Mouse (Mus musculus) spleen, postnatal 14 days (tissue): ENCODE measurements at regions not wholly inside any gene's neighbourhood (a gene's known extent, or its start where the extent isn't known, plus 50 kb on each side); places are given as distances from the start of the nearest gene placed in this dataset.

Source experiments
- DNase-seq, 2 experiments: peaks; one replicate each; pipeline ENCODE4 v3.0.0; 2021 to 2022; ENCODE audit warnings: low spot score in 2 of 2

DNA sequence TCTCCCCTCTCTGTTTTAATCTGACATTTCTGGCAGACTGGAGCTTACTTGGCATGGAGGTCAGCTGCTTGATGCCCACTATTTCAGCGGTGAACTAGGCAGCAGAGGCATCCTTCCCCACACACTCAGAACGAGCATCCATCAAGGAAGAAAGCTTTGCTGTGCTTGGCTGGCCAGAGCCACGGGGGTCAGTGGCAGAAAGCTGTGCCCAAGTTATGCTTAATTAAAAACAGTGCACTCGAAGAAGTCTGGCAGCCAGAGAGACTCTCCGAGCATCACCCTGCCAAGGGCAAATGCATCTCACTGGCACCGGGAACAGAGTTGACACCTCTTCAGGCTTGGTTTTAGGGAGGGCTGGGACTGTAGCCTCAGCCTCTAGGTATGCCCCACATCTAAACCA is 168.3 kb downstream of the Gm45692 start:
- DNase-seq, result no peak

DNA sequence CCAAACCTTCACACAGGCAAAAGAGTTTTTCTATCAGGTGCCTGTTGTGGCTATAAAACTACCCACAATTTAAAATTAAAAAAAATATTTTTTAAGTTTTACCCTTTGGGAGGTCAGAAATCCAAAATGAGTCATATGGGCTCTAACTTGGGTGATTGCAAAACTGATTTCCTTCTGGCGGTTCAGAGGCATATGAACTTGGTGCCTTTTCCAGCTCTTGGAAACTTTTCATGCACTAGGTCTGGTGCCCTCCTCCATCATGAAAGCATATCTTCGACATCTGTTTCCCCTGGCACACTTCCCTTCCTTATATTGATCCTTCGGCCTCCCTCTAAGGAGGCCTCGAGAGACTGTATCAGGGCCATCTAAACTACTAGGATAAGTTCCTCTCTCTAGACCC is 168.8 kb downstream of the Gm45692 start:
- no peak for DNase-seq

DNA sequence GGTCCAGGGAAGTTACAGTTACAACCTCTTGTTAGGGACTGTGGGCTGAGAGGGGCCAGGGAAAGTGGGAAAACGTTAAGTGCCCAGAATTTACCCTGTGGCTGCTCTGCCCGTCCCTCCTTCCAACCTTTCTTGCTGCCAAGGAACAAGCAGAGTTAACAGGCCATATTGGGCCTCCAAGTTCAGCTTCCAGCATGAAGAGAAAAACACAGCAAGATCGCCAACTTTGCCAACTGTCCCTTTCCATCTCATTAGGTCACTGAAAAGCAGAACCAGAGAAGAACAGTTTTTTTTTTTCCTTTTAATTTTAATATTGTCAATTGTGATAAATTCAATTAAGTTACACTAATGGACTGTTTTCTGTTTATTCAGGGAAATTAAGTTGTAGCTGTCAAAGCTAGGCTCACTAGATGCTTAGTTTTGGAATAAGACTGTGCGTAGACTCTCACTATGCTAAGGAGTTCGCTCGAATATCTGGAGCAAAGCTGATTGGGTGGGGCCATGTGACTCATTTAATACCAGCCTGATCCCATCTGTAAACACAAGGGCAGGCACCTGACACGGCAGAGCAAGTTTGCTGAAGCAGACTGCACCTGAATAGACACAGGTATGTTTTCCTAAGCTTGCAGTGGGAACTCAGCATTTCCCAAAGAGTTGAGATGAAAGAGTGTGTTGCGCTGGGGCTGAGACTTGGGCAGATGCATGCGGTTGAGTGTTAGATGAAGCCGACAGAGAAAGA is 178.9 kb downstream of the Gm45692 start:
- no peak for DNase-seq

DNA sequence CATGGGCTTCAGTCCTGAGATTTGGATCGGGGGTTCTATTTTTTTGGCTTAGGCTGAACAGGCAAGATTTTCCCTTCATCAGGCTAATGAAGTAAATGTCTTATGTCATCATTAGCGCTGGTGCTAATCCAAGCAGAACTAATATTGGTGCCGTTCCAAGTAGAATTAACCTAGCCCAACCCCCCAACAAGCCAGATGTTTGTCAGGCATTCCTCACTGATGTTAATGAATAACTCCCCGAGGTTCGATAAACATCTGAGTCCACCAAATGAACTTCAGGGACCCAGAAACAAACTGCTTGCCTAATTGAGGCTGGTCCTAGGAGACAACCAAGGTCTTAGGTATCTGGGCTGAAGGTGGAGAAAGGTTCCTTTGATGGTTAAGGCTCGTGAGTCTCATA is 180.9 kb downstream of the Gm45692 start:
- DNase-seq, result no peak

DNA sequence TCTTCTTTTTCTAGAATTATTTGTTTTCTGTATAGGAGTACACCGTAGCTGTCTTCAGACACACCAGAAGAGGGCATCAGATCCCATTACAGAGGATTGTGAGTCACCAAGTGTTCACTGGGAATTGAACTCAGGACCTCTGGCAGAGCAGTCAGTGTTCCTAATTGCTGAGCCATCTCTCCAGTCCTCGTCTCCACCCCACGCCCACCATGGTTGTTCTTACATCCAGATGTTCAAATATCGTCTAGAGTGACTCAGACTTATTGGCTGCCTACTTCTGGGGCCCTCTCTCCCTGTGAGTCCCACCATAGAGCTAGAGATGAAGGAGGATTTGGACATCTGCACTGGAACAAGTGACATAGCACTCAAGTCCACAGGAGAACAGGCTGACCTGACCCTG is 182.6 kb downstream of the Gm45692 start:
- no peak for DNase-seq

DNA sequence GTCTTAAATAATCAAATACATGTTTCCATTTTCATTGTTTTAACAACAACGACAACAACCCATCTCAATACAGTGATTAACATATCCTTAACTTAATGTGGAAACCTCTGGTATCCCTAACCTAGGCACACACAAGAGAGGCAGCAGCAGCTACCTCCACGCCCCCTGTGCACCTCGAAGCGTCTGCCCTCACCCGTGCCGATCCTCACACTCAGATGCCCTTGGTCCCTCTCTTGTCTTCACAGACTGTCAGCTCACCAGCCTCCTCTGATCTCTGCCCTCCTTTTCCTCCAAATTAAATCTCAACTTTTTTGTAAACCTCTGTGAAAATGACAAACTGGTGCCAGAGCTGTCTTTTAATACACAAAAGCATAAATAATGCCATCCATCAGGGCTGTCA is 185.2 kb downstream of the Gm45692 start:
- DNase-seq, result no peak

DNA sequence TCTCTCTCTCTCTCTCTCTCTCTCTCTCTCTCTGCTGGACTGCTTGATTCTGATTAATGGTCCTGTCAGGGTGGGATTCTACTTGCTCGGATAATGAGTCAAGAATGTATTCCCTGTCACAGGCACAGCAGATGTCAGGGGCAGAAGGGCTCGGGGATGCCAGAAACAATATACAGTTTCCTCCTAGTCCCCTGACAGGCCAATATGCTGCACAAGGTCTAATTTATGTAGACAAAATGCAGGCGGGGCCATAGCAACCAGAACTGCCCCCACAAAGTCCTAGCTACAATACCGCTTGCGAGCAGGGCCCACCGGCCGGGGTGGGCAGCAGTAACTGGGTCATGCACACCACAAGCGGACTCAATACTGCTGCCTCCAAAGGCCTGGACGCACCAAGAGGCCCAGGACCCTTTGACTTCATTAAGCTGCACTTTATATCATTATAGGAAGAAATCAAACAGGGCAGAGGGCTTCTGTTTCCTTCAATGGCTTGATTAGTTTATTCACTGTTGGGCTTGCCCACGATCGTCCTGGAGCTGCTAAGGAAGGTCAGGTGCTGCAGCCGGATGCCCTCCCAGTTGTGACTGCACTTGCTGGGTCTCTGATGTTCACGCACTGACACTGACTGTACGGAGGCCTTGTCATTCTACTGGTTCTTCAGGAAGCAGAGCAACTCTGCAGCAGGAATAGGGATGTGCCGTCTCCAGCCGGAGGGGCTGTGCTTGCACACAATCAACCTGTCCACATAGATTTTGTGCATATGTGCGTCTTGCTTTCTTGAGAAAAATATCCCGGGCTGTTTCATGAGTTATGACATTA is 185.9 kb downstream of the Gm45692 start:
- DNase-seq, result no peak

DNA sequence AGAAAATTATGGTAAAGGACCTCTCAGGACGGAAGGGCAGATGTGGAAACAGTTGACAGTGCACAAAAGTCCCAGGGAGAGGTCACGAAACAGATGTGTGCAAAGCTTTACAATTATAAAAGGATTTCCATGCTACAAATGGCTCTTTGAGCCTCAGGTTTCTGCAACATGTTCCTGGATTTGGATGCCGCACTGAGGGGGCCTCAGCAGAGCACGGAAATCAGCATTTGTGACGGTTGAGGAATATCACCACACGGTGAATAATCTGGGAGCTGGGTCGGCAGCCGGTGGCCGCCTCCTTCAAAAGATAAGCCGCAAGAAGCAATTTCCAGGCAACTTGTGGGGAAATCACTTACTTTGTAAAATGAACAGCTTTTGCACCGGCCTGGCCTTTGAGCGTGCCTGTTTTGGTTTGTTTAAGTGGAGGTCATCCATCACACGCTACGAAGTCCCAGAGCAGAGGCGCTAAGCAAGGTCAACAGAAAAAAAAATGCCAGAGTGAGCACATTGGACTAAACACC is 188.8 kb downstream of the Gm45692 start:
- DNase-seq, result no peak

DNA sequence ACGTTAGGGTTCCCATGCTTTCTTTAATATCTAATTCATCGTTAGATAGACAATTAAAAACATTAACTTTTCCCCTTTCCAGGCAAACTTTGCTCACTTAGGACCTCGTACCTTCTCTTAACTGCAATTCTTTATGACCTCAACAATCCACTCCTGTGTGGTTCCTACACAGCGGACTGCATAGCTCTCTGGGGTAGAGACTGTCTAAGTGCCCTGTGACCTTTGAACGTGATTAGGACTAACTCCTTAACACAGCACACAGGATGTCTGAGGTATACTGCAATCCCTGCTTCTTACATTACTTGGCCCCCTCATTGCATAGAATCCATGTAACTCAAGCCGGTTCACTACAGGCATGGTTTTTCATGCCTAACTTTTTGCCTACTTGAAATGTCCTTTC is 190.4 kb downstream of the Gm45692 start:
- DNase-seq, result no peak

DNA sequence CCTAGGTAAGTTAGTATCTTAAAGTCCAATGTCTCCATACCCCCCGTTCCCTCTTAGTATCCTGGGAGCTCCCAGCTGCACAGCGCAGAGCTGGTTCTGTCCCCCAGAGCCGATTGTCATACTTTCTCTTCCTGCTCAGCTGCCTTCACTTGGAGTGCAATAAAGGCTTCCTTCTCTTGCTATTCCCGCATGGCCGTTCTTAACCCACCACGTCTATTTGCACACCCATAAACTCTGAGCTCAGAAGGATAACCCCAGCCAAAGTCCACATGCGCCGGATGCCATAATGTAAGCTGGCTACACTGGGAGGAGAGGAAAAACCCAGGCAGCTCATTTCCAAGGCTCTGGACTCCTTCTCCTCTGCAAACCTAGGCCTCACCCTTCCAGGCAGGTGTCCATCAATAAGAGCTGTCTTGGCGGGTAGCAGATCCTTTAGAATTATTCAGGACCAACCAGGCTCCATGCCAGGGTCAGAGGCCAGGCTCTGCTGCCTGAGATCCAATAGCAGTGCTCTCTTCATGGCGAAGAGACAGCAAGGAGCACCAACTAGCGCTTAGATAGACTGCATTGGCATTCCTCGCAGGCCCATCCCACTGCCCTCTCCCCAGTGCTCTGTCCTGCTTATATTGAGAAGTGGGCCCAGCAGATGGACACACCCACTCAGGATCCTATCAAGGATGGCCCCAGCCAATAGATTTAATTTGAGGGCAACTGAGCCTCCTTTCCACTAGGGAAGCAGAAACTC is 204.4 kb downstream of the Gm45692 start:
- DNase-seq, result no peak

DNA sequence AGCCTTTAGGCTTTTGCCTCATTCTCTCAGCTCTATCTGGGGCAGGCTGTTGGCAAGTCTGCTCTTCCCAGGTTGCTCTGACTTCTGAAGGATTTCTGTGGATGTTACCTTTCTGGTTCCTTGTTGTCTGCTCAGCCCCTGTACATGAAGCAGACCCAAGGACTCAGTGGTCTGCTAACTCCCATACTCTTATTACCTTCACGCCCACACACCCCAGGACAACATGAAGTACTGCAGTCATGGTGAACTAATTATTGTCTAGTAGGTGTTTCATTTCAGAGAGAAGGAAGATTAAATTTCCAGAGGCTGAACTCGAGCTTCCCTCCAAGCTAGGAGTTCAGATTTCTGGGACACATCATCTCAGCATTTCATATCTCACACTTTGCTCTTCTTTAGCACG is 205.3 kb downstream of the Gm45692 start:
- DNase-seq, result no peak

DNA sequence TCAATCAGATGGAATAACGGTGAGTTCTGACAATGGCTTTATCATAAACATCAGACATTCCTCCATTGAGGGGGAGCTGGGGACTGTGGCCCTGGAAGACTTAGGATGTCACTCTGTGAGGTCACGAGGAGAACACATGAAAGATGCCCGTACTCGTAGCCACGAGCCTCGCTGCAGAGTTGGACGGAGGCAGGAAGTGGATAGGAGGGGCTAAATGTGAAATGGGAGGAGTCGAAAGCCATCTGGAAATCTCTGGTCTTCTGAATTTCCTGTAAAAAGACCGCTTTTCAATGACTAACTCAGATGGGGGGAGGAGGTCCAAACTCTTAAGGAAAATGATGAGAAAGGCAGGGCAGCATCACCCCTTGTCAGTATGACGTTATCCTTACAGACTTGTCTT is 210.5 kb downstream of the Gm45692 start:
- DNase-seq, result no peak

DNA sequence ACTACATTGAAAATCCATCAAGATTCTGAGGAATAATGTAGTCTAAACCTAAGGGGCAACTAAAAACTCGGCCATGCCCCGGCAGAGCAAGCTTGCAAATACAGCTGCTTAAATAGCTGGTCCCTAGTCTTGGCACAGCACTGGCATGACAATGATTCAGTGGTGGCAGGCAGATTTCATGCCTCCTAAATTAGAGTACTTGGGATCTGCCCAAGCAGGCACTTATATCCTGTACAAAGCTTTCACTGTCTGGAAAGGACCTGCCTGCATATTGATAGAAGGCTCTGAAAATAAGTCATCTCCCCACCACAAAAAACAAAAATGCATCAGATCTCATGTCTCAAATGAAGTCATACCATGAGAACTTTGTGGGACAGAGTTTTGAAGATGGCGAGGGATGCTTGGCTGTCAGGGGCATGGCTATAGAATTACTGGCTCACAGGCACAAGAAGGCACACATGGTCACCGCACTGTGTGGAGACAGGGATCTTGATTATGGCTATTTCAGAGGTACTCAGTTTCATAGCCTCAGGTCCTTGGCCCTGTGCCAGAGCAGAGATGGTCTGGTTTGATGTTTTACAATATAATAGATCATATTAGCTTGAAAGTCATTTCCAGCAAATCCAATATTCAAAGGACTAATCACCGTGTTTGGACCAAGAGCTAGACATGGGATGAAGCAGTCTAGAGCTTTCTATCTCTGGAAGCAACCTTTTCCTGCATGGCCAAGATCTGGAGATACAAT is 217.7 kb downstream of the Gm45692 start:
- DNase-seq, result no peak

DNA sequence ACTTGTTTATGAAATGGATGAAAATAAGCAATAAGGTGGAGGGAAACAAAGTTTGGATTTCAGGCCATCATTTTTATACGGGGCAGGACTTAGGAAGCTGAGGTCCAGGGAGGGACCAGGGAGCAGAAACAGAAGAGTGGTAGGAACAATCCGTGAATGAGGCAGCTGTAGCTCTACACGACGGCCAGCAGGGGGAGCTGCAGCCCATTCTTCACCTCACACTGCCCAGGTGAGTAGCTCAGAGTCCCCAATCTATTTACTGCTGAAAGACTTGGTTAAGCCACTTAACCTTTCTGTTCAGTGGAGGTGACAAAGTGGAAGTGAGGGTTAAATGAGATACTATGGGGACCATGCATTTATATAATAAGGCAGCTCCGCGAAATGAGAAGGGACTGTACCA is 225.7 kb downstream of the Gm45692 start:
- peak; percentile 18 to 46 for DNase-seq

DNA sequence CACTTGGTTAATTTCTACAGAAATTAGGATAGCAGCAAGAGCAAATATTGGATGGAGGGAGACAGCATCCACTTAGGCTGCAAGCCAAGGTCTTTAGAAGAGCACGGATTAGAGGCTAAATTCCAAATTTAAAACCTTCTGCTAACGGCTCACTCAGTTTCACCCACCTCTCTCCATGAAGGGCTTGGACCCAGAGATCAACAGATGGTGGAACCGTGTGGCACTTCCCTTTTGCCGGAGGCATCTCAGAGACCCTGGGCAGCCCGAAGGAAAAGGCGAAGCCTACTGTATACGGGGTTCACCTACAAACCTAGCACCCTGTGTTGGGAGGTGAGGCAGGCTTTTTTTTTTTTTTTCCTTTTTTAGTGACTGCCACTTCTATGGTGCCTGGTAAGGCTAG is 229.9 kb downstream of the Gm45692 start:
- no peak for DNase-seq

DNA sequence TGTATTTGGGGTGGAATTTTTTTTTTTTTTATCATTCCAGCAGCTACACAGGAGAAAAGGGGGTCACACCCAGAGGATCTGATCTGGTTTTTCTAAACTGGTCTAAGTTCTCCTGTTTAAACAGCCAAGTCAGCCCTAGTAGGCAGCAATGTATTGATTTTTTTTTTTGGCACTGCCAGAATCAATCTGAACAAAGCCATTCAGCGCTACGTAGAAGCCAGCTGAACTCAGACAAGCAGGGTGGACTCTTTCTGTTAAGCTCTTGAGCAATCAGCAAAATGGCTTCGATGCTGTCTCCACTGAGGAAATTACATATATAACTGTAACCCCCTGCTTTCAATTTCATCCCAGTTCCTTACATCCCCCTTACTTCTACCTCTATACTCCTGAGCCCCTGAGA is 230.5 kb downstream of the Gm45692 start:
- DNase-seq, result no peak

DNA sequence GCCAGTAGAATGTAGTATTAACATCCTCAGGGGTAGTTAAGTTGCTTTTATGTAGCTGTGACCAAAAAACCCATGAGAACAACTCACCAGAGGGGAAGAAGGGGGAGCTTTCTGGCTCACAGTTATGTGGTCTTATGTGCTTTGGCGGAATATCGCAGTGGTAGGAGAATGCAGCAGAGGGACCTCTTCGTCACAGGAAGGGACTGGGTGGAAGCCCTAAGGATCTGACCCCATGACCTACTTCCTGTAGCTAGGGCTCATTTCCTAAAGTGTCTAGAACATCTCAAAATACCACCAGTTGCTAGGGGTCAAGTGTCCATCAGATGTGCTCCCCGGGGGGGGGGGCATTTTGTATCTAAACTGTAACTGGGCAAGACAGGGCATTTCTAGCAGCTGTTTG is 231.3 kb downstream of the Gm45692 start:
- no peak for DNase-seq

DNA sequence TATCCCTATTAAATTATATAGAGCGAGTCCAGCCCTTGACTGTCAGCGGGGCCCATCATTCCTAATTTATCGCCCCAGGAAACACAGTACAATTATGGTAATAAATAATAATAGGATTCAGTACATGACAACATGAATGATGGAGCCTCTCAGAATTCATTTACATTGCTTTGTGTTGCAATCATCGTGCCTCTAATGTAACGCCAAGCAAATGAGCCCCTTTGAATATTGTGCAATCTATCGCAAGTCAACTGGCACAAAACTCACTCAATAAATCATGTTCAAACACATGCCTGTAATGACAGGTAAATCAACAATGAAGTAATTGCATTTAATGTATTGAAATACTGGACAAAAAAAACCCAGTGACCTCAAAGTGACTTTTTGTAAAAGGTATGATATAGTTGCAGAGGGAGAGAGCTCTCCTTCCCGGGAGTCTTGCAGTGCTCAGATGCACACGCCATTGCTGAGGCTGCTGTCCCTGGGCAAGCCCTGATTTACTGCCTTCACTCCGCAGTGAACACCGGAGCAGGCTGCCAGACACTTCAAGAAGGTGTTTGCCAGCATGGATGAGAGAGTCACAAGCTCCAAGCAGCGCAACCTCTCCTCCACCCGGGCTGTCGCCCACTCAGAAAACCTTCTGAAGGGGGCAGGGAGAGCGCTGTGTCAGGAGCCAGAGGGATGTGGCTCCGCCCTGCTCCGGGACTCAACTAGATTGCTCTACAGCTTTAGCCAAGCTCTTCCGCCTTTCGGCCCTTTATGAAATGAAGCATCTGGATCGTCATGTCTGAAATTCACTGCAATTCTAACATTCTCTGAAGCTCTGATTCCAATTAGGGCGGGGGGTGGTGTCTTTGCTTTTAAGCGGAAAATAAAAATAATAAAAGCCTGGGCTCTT is 232.6 kb downstream of the Gm45692 start:
- DNase-seq, result no peak

DNA sequence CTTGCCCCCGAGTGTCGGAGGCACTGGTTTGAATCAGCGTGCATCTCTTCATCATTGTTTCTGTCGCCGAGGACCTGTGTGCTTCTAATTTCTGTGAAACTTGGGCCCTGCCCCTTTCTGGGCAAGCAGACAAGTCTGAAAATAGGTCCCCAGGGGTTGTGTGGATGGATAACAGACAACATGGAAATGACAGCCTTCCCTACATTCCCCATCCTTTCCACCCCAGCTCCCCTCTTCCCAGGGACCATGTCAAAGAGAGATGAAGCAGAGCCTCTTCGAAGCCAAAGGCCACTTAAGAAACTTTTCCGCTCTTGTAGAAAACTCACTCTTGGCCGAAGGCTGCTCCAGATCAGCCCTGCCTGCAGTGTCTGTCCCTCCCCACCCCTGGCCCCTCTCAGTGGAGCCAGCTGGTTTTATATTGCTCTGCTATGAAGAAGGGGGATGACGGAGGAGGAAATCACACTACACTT is 233.2 kb downstream of the Gm45692 start:
- DNase-seq, result no peak

DNA sequence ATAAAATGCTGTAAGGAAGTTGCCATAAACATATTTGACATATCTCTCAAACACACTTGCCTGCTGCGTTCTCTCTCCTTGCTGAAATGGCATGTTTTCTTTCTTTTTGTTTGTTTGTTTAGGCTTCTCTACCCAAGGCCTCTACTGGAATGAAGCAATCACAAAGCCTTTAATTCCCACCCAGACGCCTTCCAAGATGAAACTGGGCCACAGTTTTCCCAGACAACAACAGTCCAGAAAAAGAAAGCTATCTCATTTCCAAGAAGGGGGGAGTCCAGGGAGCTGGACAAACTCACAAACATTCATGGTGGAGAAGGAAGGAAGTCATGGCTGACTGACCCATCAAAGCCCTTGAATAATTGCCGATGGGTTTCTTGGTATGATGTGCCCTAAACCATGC is 234.1 kb downstream of the Gm45692 start:
- DNase-seq, result no peak

DNA sequence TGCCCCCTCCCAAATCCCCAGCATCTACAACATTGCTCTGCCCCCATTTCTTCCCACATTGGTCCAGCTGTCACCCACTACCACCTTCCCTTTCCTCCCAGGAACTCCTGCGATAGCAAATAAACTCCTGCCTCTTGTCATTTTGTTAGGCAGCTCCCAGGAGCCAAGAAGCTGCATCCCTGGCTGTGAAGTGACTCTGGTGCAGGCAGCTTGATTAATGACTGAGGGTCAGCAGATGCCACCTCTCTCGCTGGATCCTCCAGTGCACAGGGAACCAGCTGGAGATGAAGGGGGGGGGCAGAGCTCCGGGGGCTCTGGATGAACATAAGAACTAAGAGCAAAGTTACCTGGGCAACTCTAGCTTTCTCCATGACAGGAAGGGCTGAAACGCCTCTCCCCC is 235.2 kb downstream of the Gm45692 start:
- no peak for DNase-seq
